Mouse (Mus musculus) kidney, postnatal 4 days (tissue): ENCODE measurements at regions not wholly inside any gene's neighbourhood (a gene's known extent, or its start where the extent isn't known, plus 50 kb on each side); places are given as distances from the start of the nearest gene placed in this dataset.
A peak's percentile ranks its signal among the peaks of the same experiment; 100 is the strongest.

Experiments used
- DNase-seq, 2 experiments: peaks; one replicate each; pipeline ENCODE4 v3.0.0; 2021; ENCODE audit warnings: mixed read lengths in 2 of 2

- no peak for DNase-seq
These were observed 150.1 kb upstream of the Eomes start for GRCm38 (mm10) chr9:118327904-118328303.

- DNase-seq = no peak
These were observed 136.6 kb upstream of the Eomes start for GRCm38 (mm10) chr9:118341401-118341800.

- no peak for DNase-seq
These were observed 123.1 kb upstream of the Eomes start for GRCm38 (mm10) chr9:118354911-118355310.

GRCm38 (mm10) chr9:118357406-118357805 is 120.6 kb upstream of the Eomes start:
- DNase-seq = no peak

- no peak for DNase-seq
These were observed 114.1 kb upstream of the Eomes start for GRCm38 (mm10) chr9:118363929-118364328.

- DNase-seq = no peak
These were observed 112.6 kb upstream of the Eomes start for GRCm38 (mm10) chr9:118365431-118365830.

- no peak for DNase-seq
These were observed 110.7 kb upstream of the Eomes start for GRCm38 (mm10) chr9:118367314-118367713.

- DNase-seq = peak; percentile 38 to 41
These were observed 107.4 kb upstream of the Eomes start for GRCm38 (mm10) chr9:118370581-118370980.

- DNase-seq = no peak
These were observed 103.3 kb upstream of the Eomes start for GRCm38 (mm10) chr9:118374680-118375079.

- DNase-seq = no peak
These were observed 99.0 kb upstream of the Eomes start for GRCm38 (mm10) chr9:118379055-118379454.

- no peak for DNase-seq
These were observed 95.5 kb upstream of the Eomes start for GRCm38 (mm10) chr9:118382532-118382931.

GRCm38 (mm10) chr9:118384610-118385009 is 93.4 kb upstream of the Eomes start:
- DNase-seq = no peak

- no peak for DNase-seq
These were observed 90.4 kb upstream of the Eomes start for GRCm38 (mm10) chr9:118387631-118388030.

- peak; percentile 12 to 43 for DNase-seq
These were observed 88.3 kb upstream of the Eomes start for GRCm38 (mm10) chr9:118389481-118390334.

- DNase-seq = no peak
These were observed 87.3 kb upstream of the Eomes start for GRCm38 (mm10) chr9:118390679-118391078.

GRCm38 (mm10) chr9:118391715-118392114 is 86.3 kb upstream of the Eomes start:
- DNase-seq = no peak

- no peak for DNase-seq
These were observed 85.2 kb upstream of the Eomes start for GRCm38 (mm10) chr9:118392796-118393195.

- peak; percentile 9 to 43 for DNase-seq
These were observed 84.4 kb upstream of the Eomes start for GRCm38 (mm10) chr9:118393567-118393966.

- DNase-seq = no peak
These were observed 81.5 kb upstream of the Eomes start for GRCm38 (mm10) chr9:118396425-118397053.

GRCm38 (mm10) chr9:118400520-118400919 is 77.5 kb upstream of the Eomes start:
- DNase-seq = no peak

- no peak for DNase-seq
These were observed 76.8 kb upstream of the Eomes start for GRCm38 (mm10) chr9:118401170-118401569.

- no peak for DNase-seq
These were observed 73.1 kb upstream of the Eomes start for GRCm38 (mm10) chr9:118404867-118405266.

- DNase-seq = no peak
These were observed 72.0 kb upstream of the Eomes start for GRCm38 (mm10) chr9:118405926-118406518.

- DNase-seq = no peak
These were observed 62.0 kb upstream of the Eomes start for GRCm38 (mm10) chr9:118416032-118416431.
